13 mouse cellular contexts compared by ENCODE assay signal in the genomic region with DNA sequence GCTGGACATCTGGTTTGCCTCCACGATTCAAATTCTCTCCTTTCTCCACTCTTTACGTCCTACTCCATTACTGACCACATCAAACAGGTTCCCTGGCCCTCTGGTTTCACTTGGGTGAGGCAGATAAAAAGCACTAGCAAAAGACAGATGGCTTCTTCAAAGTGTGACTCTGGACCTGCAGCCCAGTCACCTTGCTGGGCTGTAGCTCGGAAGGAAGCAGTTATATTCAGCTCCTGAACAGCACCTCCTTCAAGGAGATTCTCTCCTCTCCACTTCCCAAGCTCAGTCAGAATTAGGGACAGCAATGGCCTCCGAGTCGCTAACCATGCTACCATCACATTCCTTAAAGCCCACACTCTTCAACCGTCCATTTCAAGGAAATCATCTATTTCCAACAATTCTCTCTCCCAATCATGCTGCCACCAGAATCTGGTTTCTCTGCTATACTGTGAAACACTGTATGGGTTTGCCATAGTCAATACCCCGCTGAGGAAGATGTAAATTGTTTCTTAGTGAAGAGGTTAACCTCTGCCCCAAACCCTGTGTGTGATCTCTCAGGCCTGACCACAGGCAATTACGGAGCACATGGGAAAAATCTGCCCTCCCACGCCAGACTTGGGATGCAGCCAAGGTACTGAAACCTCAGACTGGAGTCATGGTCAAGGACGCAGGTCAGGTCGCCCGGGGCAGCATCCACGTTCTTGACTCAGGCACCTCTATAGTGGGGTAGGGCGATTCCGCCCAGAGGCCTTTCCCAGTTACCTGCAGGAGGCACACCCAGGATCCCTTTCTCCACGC. TPM values are rescaled to one million over a fixed set of nuclear protein-coding genes. Genes with fewer than 3 reads are reported as not detected.
DNase-seq lines count a peak whose midpoint lies in the region; ATAC-seq lines count a peak whose summit lies in the region.
"Had no signal": no experiment of that assay in that cellular context is flagged by ENCODE, and none has a peak within 500 bp of the region (broad histone marks: within the 10 kb centered on the region; RNA-seq: fewer than 3 reads in every experiment).

No protein-coding gene starts in this region.

- WGBS in embryonic facial prominence, embryonic 14.5 days = 65% methylated on average over 16 of the region's 16 CpGs

- intact Hi-C loops in heart, postnatal 36 days (cut with DNase I) = no loop called here

- DNase-seq in heart, adult 11 months = peak; percentile 89
- DNase-seq in heart, postnatal 36 days = no peak
- DNase-seq in Muller cell, postnatal 12 days (ENCODE audit: inconsistent ontology term) = peak; percentile 45
- DNase-seq in embryonic facial prominence, embryonic 14.5 days (ENCODE audit: low spot score) = peak; percentile 13
- DNase-seq in kidney, postnatal 36 days = peak; percentile 94
- DNase-seq in spleen, postnatal 36 days (ENCODE audit: low spot score in 2 of 2) = no peak
- no peak for DNase-seq in layer of hippocampus, postnatal 25 days (ENCODE audit: extremely low spot score in 1 of 2, low spot score in 1 of 2)
- no peak for DNase-seq in urinary bladder, adult 18-20 months (ENCODE audit: low spot score in 2 of 2)
- DNase-seq: lung, embryonic 14.5 days had no signal

- H3K36me3 ChIP-seq in embryonic facial prominence, embryonic 14.5 days (ENCODE audit: control insufficient read depth, insufficient read depth, low read length) = no peaks in the 10 kb centered on the region
- H3K36me3 ChIP-seq: forebrain, embryonic 15.5 days; midbrain, embryonic 15.5 days had no signal

- no peak overlapping the region for H3K4me3 ChIP-seq in embryonic facial prominence, embryonic 14.5 days (ENCODE audit: low read depth, low read length)
- H3K4me3 ChIP-seq: forebrain, embryonic 15.5 days; midbrain, embryonic 15.5 days had no signal

- no peaks in the 10 kb centered on the region for H3K4me1 ChIP-seq in embryonic facial prominence, embryonic 14.5 days (ENCODE audit: control insufficient read depth, insufficient read depth, low read length)
- H3K4me1 ChIP-seq: midbrain, embryonic 15.5 days had no signal

- no peak overlapping the region for H3K4me2 ChIP-seq in embryonic facial prominence, embryonic 14.5 days (ENCODE audit: low read depth, low read length)
- H3K4me2 ChIP-seq: forebrain, embryonic 15.5 days; heart, embryonic 11.5 days; lung, embryonic 14.5 days; midbrain, embryonic 15.5 days had no signal

- no peaks in the 10 kb centered on the region for H3K27me3 ChIP-seq in embryonic facial prominence, embryonic 14.5 days (replicated peaks; ENCODE audit: control insufficient read depth, insufficient read depth, low read length)
- H3K27me3 ChIP-seq: forebrain, embryonic 15.5 days; midbrain, embryonic 15.5 days had no signal

- no peaks in the 10 kb centered on the region for H3K9me3 ChIP-seq in embryonic facial prominence, embryonic 14.5 days (ENCODE audit: control insufficient read depth, low read length)
- H3K9me3 ChIP-seq: forebrain, embryonic 15.5 days; midbrain, embryonic 15.5 days had no signal

- H3K27ac ChIP-seq in embryonic facial prominence, embryonic 14.5 days (replicated peaks; ENCODE audit: low read depth, low read length) = no peak overlapping the region
- H3K27ac ChIP-seq: forebrain, embryonic 15.5 days; midbrain, embryonic 15.5 days had no signal

- ATAC-seq in embryonic facial prominence, embryonic 14.5 days (ENCODE audit: low read depth) = no peak
- ATAC-seq: forebrain, embryonic 15.5 days; midbrain, embryonic 15.5 days had no signal

- no peak overlapping the region for H3K9ac ChIP-seq in embryonic facial prominence, embryonic 14.5 days (ENCODE audit: low read depth, low read length)
- H3K9ac ChIP-seq: forebrain, embryonic 15.5 days; lung, embryonic 14.5 days; midbrain, embryonic 15.5 days had no signal

RNA-seq across cellular contexts. Expression of gene Trpd52l3, which starts 19.2 kb away (rescaled TPM):
- total RNA-seq in heart, postnatal 36 days (2021) = not detected
- not detected in 2 replicates for polyA plus RNA-seq in embryonic facial prominence, embryonic 14.5 days (2014; fragmentation: Nextera tagmentation; extraction: Ambion mirVana)
- not detected for total RNA-seq in layer of hippocampus, postnatal 25 days (2021)
- total RNA-seq: left cerebral cortex, postnatal 10 days had no signal
- polyA plus RNA-seq: forebrain, embryonic 15.5 days; heart, embryonic 11.5 days; lung, embryonic 14.5 days; midbrain, embryonic 15.5 days had no signal

RNA-seq across cellular contexts. Expression of gene Uhrf2, which starts 45.9 kb away (rescaled TPM):
- total RNA-seq in heart, postnatal 36 days (2021) = 10 to 100 TPM; 21.8 to 25.0 TPM
- polyA plus RNA-seq in embryonic facial prominence, embryonic 14.5 days (2014; fragmentation: Nextera tagmentation; extraction: Ambion mirVana) = 64.4 and 66.7 TPM in 2 replicates
- total RNA-seq in layer of hippocampus, postnatal 25 days (2021) = 10 to 100 TPM; 61.8 to 62.1 TPM

RNA-seq across cellular contexts. Expression of gene Il33, which starts 59.5 kb away (rescaled TPM):
- total RNA-seq in heart, postnatal 36 days (2021) = 1 to 10 TPM; 6.1 to 7.0 TPM
- polyA plus RNA-seq in embryonic facial prominence, embryonic 14.5 days (2014; fragmentation: Nextera tagmentation; extraction: Ambion mirVana) = 11.2 and 12.3 TPM in 2 replicates
- 10 to 100 TPM; 20.2 to 22.6 TPM for total RNA-seq in layer of hippocampus, postnatal 25 days (2021)

Comparison
In these comparisons a context has a peak if more than half of its experiments do, and no peak if none do; other contexts are left out.
1. DNase-seq: peak in heart, adult 11 months (single experiment), Muller cell, postnatal 12 days (single experiment), embryonic facial prominence, embryonic 14.5 days (single experiment) and kidney, postnatal 36 days (2 of 2); none in heart, postnatal 36 days (0 of 2), spleen, postnatal 36 days (0 of 2), layer of hippocampus, postnatal 25 days (0 of 2) and urinary bladder, adult 18-20 months (0 of 2).